Mouse (Mus musculus): Measurements from ENCODE around the gene Furin.

- TF ChIP-seq GATA1 (IDR thresholded peaks at IDR 0.05; ENCODE audit: low read length) = no peak
- no peak for TF ChIP-seq TAL1 (IDR thresholded peaks at IDR 0.05; ENCODE audit: low read length)
Measured at GRCm38 (mm10) chr7:80419278-80419677, 14.0 kb upstream of the Furin start.

All from erythroblast, embryonic 14.5 days (primary cell).